In genomic region chr10:30803587-30804253, GRCm38 (mm10) we compare ENCODE assay signal across 8 mouse cellular contexts. TPM values are rescaled to one million over a fixed set of nuclear protein-coding genes. Genes with fewer than 3 reads are reported as not detected.
DNase-seq lines count a peak whose midpoint lies in the region; ATAC-seq and TF ChIP-seq lines count a peak whose summit lies in the region.

No protein-coding gene starts in this region.

- H3K9me3 ChIP-seq in kidney, embryonic 14.5 days (ENCODE audit: control insufficient read depth, low read length): no peaks in the 10 kb centered on the region
- H3K9me3 ChIP-seq in liver, embryonic 16.5 days (replicated peaks; ENCODE audit: control insufficient read depth, low read length): no peaks in the 10 kb centered on the region
- no peaks in the 10 kb centered on the region for H3K9me3 ChIP-seq in stomach, postnatal 0 days (ENCODE audit: control insufficient read depth, low read length)

- no peak for DNase-seq in kidney, postnatal 36 days
- DNase-seq in CD4-positive helper T cell, adult 2 months (ENCODE audit: low read depth, low spot score): peak; percentile 17
- peak; percentile 34 for DNase-seq in stomach, postnatal 0 days (ENCODE audit: low spot score)
- no peak for DNase-seq in urinary bladder, postnatal 10 days (ENCODE audit: low spot score)

- peak overlapping the region; percentile 50 for H3K4me2 ChIP-seq in kidney, embryonic 14.5 days (replicated peaks; ENCODE audit: low read depth, low read length)
- peak overlapping the region; percentile 92 for H3K4me2 ChIP-seq in liver, embryonic 16.5 days (ENCODE audit: low read depth, low read length)
- H3K4me2 ChIP-seq in stomach, postnatal 0 days (replicated peaks; ENCODE audit: low read depth): peak overlapping the region; percentile 70

- 33% methylated on average over 7 of the region's 7 CpGs for WGBS in kidney, embryonic 14.5 days
- WGBS in liver, embryonic 16.5 days (ENCODE audit: insufficient replicate concordance): 29% methylated on average over 7 of the region's 7 CpGs
- 25% methylated on average over 7 of the region's 7 CpGs for WGBS in stomach, postnatal 0 days

- no peak for TF ChIP-seq CTCF in stomach, postnatal 0 days (IDR thresholded peaks at IDR 0.05; ENCODE audit: low read depth)

- H3K9ac ChIP-seq in kidney, embryonic 14.5 days (ENCODE audit: low read depth, low read length): peak overlapping the region; percentile 84
- H3K9ac ChIP-seq in liver, embryonic 16.5 days (ENCODE audit: low read depth, low read length): peak overlapping the region; percentile 98
- H3K9ac ChIP-seq in stomach, postnatal 0 days (ENCODE audit: low read length): peak overlapping the region; percentile 89

- TF ChIP-seq EP300 in stomach, postnatal 0 days (optimal IDR thresholded peaks at IDR 0.05): no peak

- peak overlapping the region; percentile 96; the same call in 1 of the 2 replicates for H3K27ac ChIP-seq in kidney, embryonic 14.5 days (ENCODE audit: low read depth, low read length)
- peak overlapping the region; percentile 74; the same call in 1 of the 2 replicates for H3K27ac ChIP-seq in brown adipose tissue, adult 24 weeks (replicated peaks; ENCODE audit: low read depth, low read length)
- H3K27ac ChIP-seq in liver, embryonic 16.5 days (ENCODE audit: low read length): peak overlapping the region; percentile 99
- peak overlapping the region; percentile 96 for H3K27ac ChIP-seq in stomach, postnatal 0 days (replicated peaks)

- H3K27me3 ChIP-seq in kidney, embryonic 14.5 days (ENCODE audit: control insufficient read depth, insufficient read depth, low read length): no peaks in the 10 kb centered on the region
- no peaks in the 10 kb centered on the region for H3K27me3 ChIP-seq in liver, embryonic 16.5 days (ENCODE audit: control insufficient read depth, insufficient read depth, low read depth, low read length)
- no peaks in the 10 kb centered on the region for H3K27me3 ChIP-seq in stomach, postnatal 0 days (ENCODE audit: control insufficient read depth, insufficient read depth, low read length)

- no peak for ATAC-seq in kidney, embryonic 14.5 days (ENCODE audit: low FRiP score, low TSS enrichment)
- peak; percentile 68 for ATAC-seq in granulocyte monocyte progenitor cell, adult 5-6 weeks (replicated peaks; ENCODE audit: poor library complexity, severe bottlenecking)
- ATAC-seq in liver, embryonic 16.5 days (ENCODE audit: low read depth): no peak
- ATAC-seq in stomach, postnatal 0 days (ENCODE audit: low FRiP score, low TSS enrichment): peak; percentile 50

- H3K4me3 ChIP-seq in kidney, embryonic 14.5 days (ENCODE audit: low read length): peak overlapping the region; percentile 82
- H3K4me3 ChIP-seq in brown adipose tissue, adult 24 weeks (ENCODE audit: insufficient read depth, low read depth, low read length): peak overlapping the region; percentile 99
- peak overlapping the region; percentile 83 for H3K4me3 ChIP-seq in liver, embryonic 16.5 days (ENCODE audit: low read depth, low read length)
- peak overlapping the region; percentile 87 for H3K4me3 ChIP-seq in stomach, postnatal 0 days (ENCODE audit: low read depth, low read length)

- H3K4me1 ChIP-seq in kidney, embryonic 14.5 days (ENCODE audit: control insufficient read depth, insufficient read depth, low read length): no peaks in the 10 kb centered on the region
- no peaks in the 10 kb centered on the region for H3K4me1 ChIP-seq in brown adipose tissue, adult 24 weeks (ENCODE audit: control insufficient read depth, insufficient read depth, insufficient read length, low read length)
- H3K4me1 ChIP-seq in liver, embryonic 16.5 days (ENCODE audit: control insufficient read depth, low read depth, low read length): peaks cover 10% of the 10 kb centered on the region
- H3K4me1 ChIP-seq in stomach, postnatal 0 days (replicated peaks; ENCODE audit: control insufficient read depth, insufficient read depth): no peaks in the 10 kb centered on the region

- no peaks in the 10 kb centered on the region for H3K36me3 ChIP-seq in kidney, embryonic 14.5 days (ENCODE audit: control insufficient read depth, insufficient read depth, low read length)
- H3K36me3 ChIP-seq in liver, embryonic 16.5 days (ENCODE audit: control insufficient read depth, insufficient read depth): no peaks in the 10 kb centered on the region
- H3K36me3 ChIP-seq in stomach, postnatal 0 days (ENCODE audit: control insufficient read depth, insufficient read depth, low read length): no peaks in the 10 kb centered on the region

RNA-seq across cellular contexts. Expression of gene Ncoa7, which starts 0.6 kb away (rescaled TPM):
- 16.8 and 19.1 TPM in 2 replicates for polyA plus RNA-seq in kidney, embryonic 14.5 days (2014; fragmentation: Nextera tagmentation; extraction: Ambion mirVana)
- polyA plus RNA-seq in brown adipose tissue, adult 24 weeks (2012; ENCODE audit: insufficient read depth, insufficient read length, missing spikeins): 11.1 and 20.7 TPM in 2 replicates
- total RNA-seq in granulocyte monocyte progenitor cell, adult 5-6 weeks (2014; fragmentation: Nextera tagmentation): 13.6 and 20.2 TPM in 2 replicates
- total RNA-seq in granulocyte monocyte progenitor cell, adult 5-6 weeks (2017): 14.8 and 17.5 TPM in 2 replicates
- polyA plus RNA-seq in liver, embryonic 16.5 days (2015; fragmentation: Nextera tagmentation; extraction: Ambion mirVana): 12.4 and 12.9 TPM in 2 replicates
- polyA plus RNA-seq in stomach, postnatal 0 days (2015; fragmentation: Nextera tagmentation; extraction: Ambion mirVana): 11.4 and 12.2 TPM in 2 replicates

RNA-seq across cellular contexts. Expression of gene Hey2, which starts 38.9 kb away (rescaled TPM):
- polyA plus RNA-seq in kidney, embryonic 14.5 days (2014; fragmentation: Nextera tagmentation; extraction: Ambion mirVana): 4.3 and 7.0 TPM in 2 replicates
- polyA plus RNA-seq in brown adipose tissue, adult 24 weeks (2012; ENCODE audit: insufficient read depth, insufficient read length, missing spikeins): 0.67 and 2.0 TPM in 2 replicates
- not detected in 2 replicates for total RNA-seq in granulocyte monocyte progenitor cell, adult 5-6 weeks (2014; fragmentation: Nextera tagmentation)
- total RNA-seq in granulocyte monocyte progenitor cell, adult 5-6 weeks (2017): not detected in 2 replicates
- polyA plus RNA-seq in liver, embryonic 16.5 days (2015; fragmentation: Nextera tagmentation; extraction: Ambion mirVana): 0.31 and 0.34 TPM in 2 replicates
- 1.7 and 1.8 TPM in 2 replicates for polyA plus RNA-seq in stomach, postnatal 0 days (2015; fragmentation: Nextera tagmentation; extraction: Ambion mirVana)

Comparison
In these comparisons a context has a peak if more than half of its experiments do, and no peak if none do; other contexts are left out.
1. ATAC-seq: peak in granulocyte monocyte progenitor cell, adult 5-6 weeks (single experiment) and stomach, postnatal 0 days (single experiment); none in kidney, embryonic 14.5 days (single experiment) and liver, embryonic 16.5 days (single experiment).
2. DNase-seq: peak in CD4-positive helper T cell, adult 2 months (single experiment) and stomach, postnatal 0 days (single experiment); none in kidney, postnatal 36 days (0 of 2) and urinary bladder, postnatal 10 days (single experiment).
3. Peak in every context shown above with its lines, with median percentiles within 50 percentile points of each other: H3K27ac ChIP-seq, H3K4me2 ChIP-seq, H3K4me3 ChIP-seq and H3K9ac ChIP-seq.